Mouse (Mus musculus) myocyte (in vitro differentiated cells): ENCODE measurements around the gene Phkb. TPM values are rescaled to one million over a fixed set of nuclear protein-coding genes. Genes with fewer than 3 reads are reported as not detected.
"Not testable (repeated sequence)": the region's sequence is repeated elsewhere in the genome, so short reads cannot be mapped to it uniquely, and the experiment has no call there.

ENCODE experiments used
- H3K27me3 ChIP-seq: one replicate; pipeline ENCODE4 v1.6.1; 2011; ENCODE audit not compliant: control insufficient read depth, insufficient read depth, insufficient read length
- H3K36me3 ChIP-seq: one replicate; pipeline ENCODE4 v1.6.1; 2011; ENCODE audit not compliant: control insufficient read depth, insufficient read depth
- H3K4me2 ChIP-seq: one replicate; pipeline ENCODE4 v1.6.1; 2011; ENCODE audit warnings: low read depth, control low read depth
- H3K4me3 ChIP-seq: one replicate; pipeline ENCODE4 v1.5.1; 2011; ENCODE audit warnings: mild to moderate bottlenecking, control low read depth, moderate library complexity
- H3K79me2 ChIP-seq: one replicate; pipeline ENCODE4 v1.6.1; 2011; ENCODE audit not compliant: control insufficient read depth, insufficient read depth
- H3ac ChIP-seq: one replicate; pipeline ENCODE4 v1.6.1; 2011; ENCODE audit not compliant: control insufficient read depth, insufficient read length
- CEBPB ChIP-seq: IDR thresholded peaks from 2 replicates; pipeline ENCODE4 v1.6.1; 2011; ENCODE audit warnings: mild to moderate bottlenecking, moderate library complexity; ENCODE audit not compliant: poor library complexity, insufficient read depth, severe bottlenecking
- E2F4 ChIP-seq: IDR thresholded peaks from one replicate; pipeline ENCODE4 v1.6.1; 2011; ENCODE audit warnings: mild to moderate bottlenecking, control low read depth, moderate library complexity; ENCODE audit not compliant: insufficient read depth
- MAX ChIP-seq: IDR thresholded peaks from one replicate; pipeline ENCODE4 v1.6.1; 2011; ENCODE audit warnings: low read depth, mild to moderate bottlenecking, control low read depth
- MYOD1 ChIP-seq, 3 experiments: IDR thresholded peaks; one replicate each; pipeline ENCODE4 v1.6.1; 2011; ENCODE audit warnings: control low read depth in 2 of 3, low read depth in 2 of 3, mild to moderate bottlenecking in 2 of 3, moderate library complexity in 1 of 3; ENCODE audit not compliant: insufficient read length in 2 of 3, control insufficient read depth in 1 of 3
- MYOG ChIP-seq, 3 experiments: IDR thresholded peaks; one replicate each; pipeline ENCODE4 v1.6.1; 2011; ENCODE audit warnings: control low read depth in 2 of 3, low read depth in 2 of 3, mild to moderate bottlenecking in 2 of 3; ENCODE audit not compliant: insufficient read length in 2 of 3, control insufficient read depth in 1 of 3, insufficient read depth in 1 of 3
- POLR2A ChIP-seq: IDR thresholded peaks from one replicate; pipeline ENCODE4 v1.6.1; 2011; ENCODE audit warnings: low read depth, mild to moderate bottlenecking, control low read depth, moderate library complexity; ENCODE audit not compliant: insufficient read length
- POLR2AphosphoS2 ChIP-seq: IDR thresholded peaks from one replicate; pipeline ENCODE4 v1.6.1; 2011; ENCODE audit warnings: low read depth, control low read depth; ENCODE audit not compliant: insufficient read length
- REST ChIP-seq: IDR thresholded peaks from one replicate; pipeline ENCODE4 v1.6.1; 2011; ENCODE audit warnings: mild to moderate bottlenecking, control low read depth, moderate library complexity; ENCODE audit not compliant: insufficient read depth, insufficient read length
- SRF ChIP-seq: IDR thresholded peaks from one replicate; pipeline ENCODE4 v1.6.1; 2011; ENCODE audit warnings: low read depth; ENCODE audit not compliant: control insufficient read depth, insufficient read length
- TCF12 ChIP-seq: IDR thresholded peaks from one replicate; pipeline ENCODE4 v1.6.1; 2011; ENCODE audit warnings: mild to moderate bottlenecking, control low read depth; ENCODE audit not compliant: poor library complexity, insufficient read depth, severe bottlenecking
- TCF3 ChIP-seq: IDR thresholded peaks from one replicate; pipeline ENCODE4 v1.6.1; 2011; ENCODE audit warnings: low read depth, control low read depth; ENCODE audit not compliant: insufficient read length
- USF1 ChIP-seq: IDR thresholded peaks from one replicate; pipeline ENCODE4 v1.6.1; 2011; ENCODE audit warnings: low read depth, mild to moderate bottlenecking, control low read depth, moderate library complexity
- polyA plus RNA-seq: library from polyadenylated mRNA; unstranded; fragments of >200 nt; fragmentation: generic; extraction: Trizol; gene quantifications from one replicate; pipeline ENCODE4 v1.2.1, GENCODE M21; 2012; ENCODE audit warnings: missing spikeins

Phkb gene
- 22.0 TPM for polyA plus RNA-seq

DNA sequence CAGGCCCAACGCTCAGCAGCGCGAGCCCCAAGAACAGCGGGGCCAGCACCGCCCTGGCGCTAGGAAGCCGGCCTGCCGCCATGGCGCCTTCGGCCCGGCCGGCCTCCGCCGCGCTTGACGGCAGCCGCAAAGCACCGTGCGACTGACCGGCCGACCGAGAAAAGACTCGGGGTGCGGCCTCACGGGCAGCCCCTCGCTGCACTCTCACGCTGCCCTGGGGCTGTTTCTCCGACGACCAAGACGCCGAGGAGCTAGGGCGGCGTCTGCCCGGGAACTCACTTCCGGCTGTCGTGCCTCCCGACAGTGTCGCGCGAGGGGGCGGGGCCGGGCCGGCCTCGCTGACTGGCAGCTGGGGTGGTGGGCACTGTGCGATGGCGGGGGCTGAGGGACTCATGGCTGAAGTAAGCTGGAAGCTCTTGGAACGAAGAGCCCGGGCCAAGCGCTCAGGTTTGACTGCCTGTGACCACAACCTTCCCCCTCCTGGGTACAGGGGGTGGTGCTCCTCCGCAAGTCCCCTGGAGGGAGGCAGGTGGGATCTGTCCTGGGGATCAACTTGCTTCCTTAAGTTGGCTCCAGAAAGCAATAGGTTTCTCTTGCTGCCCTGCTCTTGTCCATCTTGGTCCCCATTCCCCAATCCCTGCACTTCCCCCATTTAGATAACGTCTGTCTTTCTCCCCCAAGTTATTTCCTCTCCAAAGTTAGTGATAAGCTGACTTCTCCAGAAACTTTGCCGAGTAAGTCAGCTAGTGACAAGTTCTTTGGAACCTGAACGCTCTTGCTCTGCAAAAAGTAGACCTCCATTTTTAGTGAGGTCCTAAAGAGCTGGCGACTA is at the start of gene Phkb, which contains the start of gene Itfg1:
Gene Phkb, plus strand, starts transcription at position 303 of the 832 bp plus-strand sequence.
Gene Itfg1, minus strand, starts transcription at position 265 of the 832 bp plus-strand sequence.
- TF ChIP-seq MAX (no peak), POLR2A (peak; percentile 91), MYOG (IDR thresholded peaks at IDR 0.05; ENCODE audit: control insufficient read depth in 1 of 3, insufficient read depth in 1 of 3, insufficient read length in 2 of 3, low read depth in 2 of 3) (peak in 2 of 3 experiments; percentile 41 to 53), CEBPB (no peak), REST (no peak), TCF3 (no peak), E2F4 (no peak), SRF (no peak), POLR2AphosphoS2 (peak; percentile 86), TCF12 (no peak), MYOD1 (IDR thresholded peaks at IDR 0.05; ENCODE audit: control insufficient read depth in 1 of 3, insufficient read length in 2 of 3, low read depth in 2 of 3) (peak in 2 of 3 experiments; percentile 21 to 41), USF1 (no peak)
- peaks cover 13% of the 10 kb centered on the region for H3K79me2 ChIP-seq
- peaks cover 16% of the 10 kb centered on the region for H3K36me3 ChIP-seq
- peak within 1 kb of the TSS; percentile 79 for H3ac ChIP-seq
- peak within 1 kb of the TSS; percentile 94 for H3K4me3 ChIP-seq
- H3K27me3 ChIP-seq, result no peaks in the 10 kb centered on the region
- H3K4me2 ChIP-seq, result peak within 1 kb of the TSS; percentile 76

DNA sequence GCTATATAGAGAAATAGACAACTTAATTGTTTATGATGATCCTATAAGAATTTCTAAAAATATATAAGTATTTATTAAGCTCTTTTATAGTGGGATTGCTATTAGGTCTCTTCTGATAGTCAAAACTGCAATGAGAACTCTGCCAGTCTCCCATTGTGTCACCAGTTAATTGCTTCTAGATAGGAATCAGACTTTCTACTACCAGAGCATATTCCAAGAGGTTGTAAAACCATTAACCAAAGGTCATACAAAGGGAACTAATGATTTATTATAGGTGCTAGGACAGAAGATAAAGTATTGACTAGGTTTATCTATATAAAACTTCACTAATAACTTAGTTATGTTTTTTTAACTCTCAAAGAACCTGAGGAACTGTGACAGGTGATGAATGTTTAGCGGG is 44.4 kb upstream of the Phkb start:
- H3K4me2 ChIP-seq, H3K79me2 ChIP-seq, H3ac ChIP-seq, H3K36me3 ChIP-seq, H3K27me3 ChIP-seq, H3K4me3 ChIP-seq: not testable (repeated sequence)

DNA sequence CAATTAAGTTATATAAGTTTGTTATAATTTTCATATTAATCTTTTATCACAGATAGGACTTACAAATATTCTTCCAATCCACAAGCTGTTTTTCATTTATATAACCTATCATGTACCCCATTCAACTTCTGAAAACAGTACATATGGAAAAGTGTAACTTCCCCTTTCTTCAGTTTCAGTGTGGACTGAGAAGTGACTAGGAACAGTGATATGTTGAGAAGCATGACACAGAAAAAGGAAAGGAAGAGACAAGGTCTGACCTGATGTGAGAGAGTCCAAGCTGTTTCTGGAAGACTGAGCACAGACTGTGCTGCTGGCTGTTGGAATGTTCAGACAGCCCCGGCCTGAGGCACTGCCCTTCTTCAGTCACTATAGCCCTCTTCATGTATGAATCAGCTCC is 40.6 kb upstream of the Phkb start:
- no peaks in the 10 kb centered on the region for H3K27me3 ChIP-seq
- no peak for TF ChIP-seq TCF3
- no peak for TF ChIP-seq POLR2AphosphoS2
- no peak for TF ChIP-seq MYOG (IDR thresholded peaks at IDR 0.05; ENCODE audit: control insufficient read depth in 1 of 3, insufficient read depth in 1 of 3, insufficient read length in 2 of 3, low read depth in 2 of 3)
- TF ChIP-seq MAX, result no peak
- TF ChIP-seq POLR2A, result no peak
- no peak for TF ChIP-seq E2F4
- TF ChIP-seq MYOD1 (IDR thresholded peaks at IDR 0.05; ENCODE audit: control insufficient read depth in 1 of 3, insufficient read length in 2 of 3, low read depth in 2 of 3), result no peak
- no peak for TF ChIP-seq CEBPB
- no peak for TF ChIP-seq SRF
- no peak for TF ChIP-seq REST
- TF ChIP-seq TCF12, result no peak
- no peak for TF ChIP-seq USF1
- no peak overlapping the region for H3ac ChIP-seq
- no peak overlapping the region for H3K4me3 ChIP-seq
- peaks cover 4% of the 10 kb centered on the region for H3K36me3 ChIP-seq
- no peak overlapping the region for H3K4me2 ChIP-seq
- no peaks in the 10 kb centered on the region for H3K79me2 ChIP-seq

- no peak overlapping the region for H3K4me2 ChIP-seq
- H3K36me3 ChIP-seq, result peaks cover 4% of the 10 kb centered on the region
- TF ChIP-seq POLR2AphosphoS2 (no peak), MAX (no peak), USF1 (no peak), E2F4 (no peak), TCF12 (no peak), SRF (no peak), POLR2A (no peak), MYOD1 (IDR thresholded peaks at IDR 0.05; ENCODE audit: control insufficient read depth in 1 of 3, insufficient read length in 2 of 3, low read depth in 2 of 3) (no peak), CEBPB (no peak)
- H3ac ChIP-seq, result no peak overlapping the region
- H3K79me2 ChIP-seq, result no peaks in the 10 kb centered on the region
- no peak overlapping the region for H3K4me3 ChIP-seq
- no peaks in the 10 kb centered on the region for H3K27me3 ChIP-seq
Measured at GRCm38 (mm10) chr8:85801408-85801807, 39.4 kb upstream of the Phkb start.

GRCm38 (mm10) chr8:85813621-85814020 is 27.1 kb upstream of the Phkb start:
- Histone ChIP-seq H3K79me2 (no peaks in the 10 kb centered on the region), H3K36me3 (peaks cover 8% of the 10 kb centered on the region), H3K27me3 (no peaks in the 10 kb centered on the region), H3ac (no peak overlapping the region), H3K4me2 (no peak overlapping the region), H3K4me3 (no peak overlapping the region)
- TF ChIP-seq CEBPB, result no peak
- TF ChIP-seq TCF12, result no peak
- no peak for TF ChIP-seq POLR2AphosphoS2
- no peak for TF ChIP-seq MYOG (IDR thresholded peaks at IDR 0.05; ENCODE audit: control insufficient read depth in 1 of 3, insufficient read depth in 1 of 3, insufficient read length in 2 of 3, low read depth in 2 of 3)
- no peak for TF ChIP-seq POLR2A
- no peak for TF ChIP-seq E2F4
- no peak for TF ChIP-seq SRF
- no peak for TF ChIP-seq TCF3
- TF ChIP-seq MAX, result no peak
- no peak for TF ChIP-seq MYOD1 (IDR thresholded peaks at IDR 0.05; ENCODE audit: control insufficient read depth in 1 of 3, insufficient read length in 2 of 3, low read depth in 2 of 3)
- no peak for TF ChIP-seq REST
